Mouse (Mus musculus) testis, adult 2 months (tissue): ENCODE measurements around the gene Npc1l1. TPM values are rescaled to one million over a fixed set of nuclear protein-coding genes. Genes with fewer than 3 reads are reported as not detected.
"Not testable (repeated sequence)": the region's sequence is repeated elsewhere in the genome, so short reads cannot be mapped to it uniquely, and the experiment has no call there.

Source experiments
- H3K27ac ChIP-seq: fragments of 200-500 bp; 2 replicates; pipeline ENCODE4 v1.5.1; 2012; ENCODE audit warnings: low read depth, low read length; ENCODE audit not compliant: control insufficient read depth, insufficient read depth
- H3K27me3 ChIP-seq: fragments of 200-500 bp; 2 replicates; pipeline ENCODE4 v1.6.1; 2012; ENCODE audit warnings: mild to moderate bottlenecking, low read length, moderate library complexity; ENCODE audit not compliant: control insufficient read depth, insufficient read depth
- H3K36me3 ChIP-seq: fragments of 200-500 bp; 2 replicates; pipeline ENCODE4 v1.6.1; 2012; ENCODE audit warnings: mild to moderate bottlenecking, low read length; ENCODE audit not compliant: control insufficient read depth, insufficient read depth
- H3K4me1 ChIP-seq: fragments of 200-500 bp; 2 replicates; pipeline ENCODE4 v1.6.1; 2012; ENCODE audit warnings: low read length; ENCODE audit not compliant: control insufficient read depth, insufficient read depth
- H3K4me3 ChIP-seq: fragments of 200-500 bp; 2 replicates; pipeline ENCODE4 v1.5.1; 2012; ENCODE audit warnings: low read depth, mild to moderate bottlenecking, low read length, moderate library complexity, mixed read lengths; ENCODE audit not compliant: control insufficient read depth
- CTCF ChIP-seq: fragments of 200-500 bp; IDR thresholded peaks from 2 replicates; pipeline ENCODE4 v1.5.1; 2012; ENCODE audit warnings: low read depth, mild to moderate bottlenecking, inconsistent platforms, low read length, moderate library complexity; ENCODE audit not compliant: control insufficient read depth, insufficient read depth, insufficient replicate concordance
- POLR2A ChIP-seq: fragments of 200-500 bp; IDR thresholded peaks from 2 replicates; pipeline ENCODE4 v1.6.1; 2012; ENCODE audit warnings: low read depth, mild to moderate bottlenecking, inconsistent platforms, low read length, moderate library complexity; ENCODE audit not compliant: control insufficient read depth
- polyA plus RNA-seq: library from polyadenylated mRNA; depleted of rRNA; stranded (reverse); fragments of >200 nt; gene quantifications from 2 replicates; pipeline ENCODE4 v1.2.3, GENCODE M21; 2012

Npc1l1 gene
- polyA plus RNA-seq, 1 experiment = 0.63 TPM

GRCm38 (mm10) chr11:6261434-6262082 lies 31.6 kb upstream of the Npc1l1 start:
- Histone ChIP-seq H3K27me3 (no peaks in the 10 kb centered on the region), H3K4me3 (no peak overlapping the region), H3K4me1 (peaks cover under 1% of the 10 kb centered on the region), H3K27ac (no peak overlapping the region), H3K36me3 (peaks cover 4% of the 10 kb centered on the region)
- peak; percentile 93; the same call in 1 of the 2 replicates for TF ChIP-seq CTCF
- TF ChIP-seq POLR2A = no peak

- no peak overlapping the region for H3K4me3 ChIP-seq
- TF ChIP-seq POLR2A = no peak
- TF ChIP-seq CTCF = no peak
- no peaks in the 10 kb centered on the region for H3K4me1 ChIP-seq
- no peaks in the 10 kb centered on the region for H3K27me3 ChIP-seq
- peaks cover 1% of the 10 kb centered on the region; the same call in 1 of the 2 replicates for H3K36me3 ChIP-seq
- H3K27ac ChIP-seq = no peak overlapping the region
These were observed 29.5 kb upstream of the Npc1l1 start for GRCm38 (mm10) chr11:6259413-6259812.

DNA sequence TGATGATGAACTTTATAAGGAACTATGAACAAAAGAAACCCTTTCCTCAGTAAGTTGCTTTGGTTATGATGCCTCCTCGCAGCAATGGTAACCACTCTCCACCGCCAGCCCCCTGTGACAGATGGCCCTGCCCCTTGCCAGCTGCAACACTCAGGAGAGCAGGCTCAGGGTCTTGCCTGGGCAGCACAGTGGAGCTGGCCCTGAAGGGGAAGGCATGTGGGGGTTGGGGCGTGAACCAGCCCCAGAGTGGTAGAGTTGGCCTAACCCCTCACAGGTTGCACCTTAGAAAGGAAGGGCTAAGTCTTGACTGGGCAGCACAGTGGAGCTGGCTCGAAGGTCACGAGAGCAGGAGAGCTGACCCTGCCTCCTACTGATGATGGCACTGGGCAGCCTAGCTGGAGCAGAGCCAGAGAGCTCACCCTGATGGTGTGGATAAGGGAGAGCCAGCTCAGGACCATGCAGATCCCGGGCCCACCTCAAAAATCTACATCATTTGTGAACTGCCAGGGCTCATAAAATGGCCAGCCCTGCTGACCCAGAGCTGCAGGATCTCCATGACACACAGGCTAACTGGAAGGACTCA lies 26.6 kb upstream of the Npc1l1 start:
- Histone ChIP-seq H3K36me3 (no peaks in the 10 kb centered on the region), H3K4me1 (no peaks in the 10 kb centered on the region), H3K4me3 (no peak overlapping the region), H3K27me3 (no peaks in the 10 kb centered on the region), H3K27ac (no peak overlapping the region)
- no peak for TF ChIP-seq POLR2A
- no peak for TF ChIP-seq CTCF

- H3K27ac ChIP-seq, H3K4me1 ChIP-seq, H3K4me3 ChIP-seq, H3K27me3 ChIP-seq, H3K36me3 ChIP-seq: not testable (repeated sequence)
These were observed 24.7 kb upstream of the Npc1l1 start for GRCm38 (mm10) chr11:6254602-6255001.

GRCm38 (mm10) chr11:6252824-6253223 lies 22.9 kb upstream of the Npc1l1 start:
- H3K4me1 ChIP-seq = no peaks in the 10 kb centered on the region
- no peak overlapping the region for H3K27ac ChIP-seq
- no peak for TF ChIP-seq POLR2A
- no peak for TF ChIP-seq CTCF
- no peak overlapping the region for H3K4me3 ChIP-seq
- H3K27me3 ChIP-seq = no peaks in the 10 kb centered on the region
- no peaks in the 10 kb centered on the region for H3K36me3 ChIP-seq

DNA sequence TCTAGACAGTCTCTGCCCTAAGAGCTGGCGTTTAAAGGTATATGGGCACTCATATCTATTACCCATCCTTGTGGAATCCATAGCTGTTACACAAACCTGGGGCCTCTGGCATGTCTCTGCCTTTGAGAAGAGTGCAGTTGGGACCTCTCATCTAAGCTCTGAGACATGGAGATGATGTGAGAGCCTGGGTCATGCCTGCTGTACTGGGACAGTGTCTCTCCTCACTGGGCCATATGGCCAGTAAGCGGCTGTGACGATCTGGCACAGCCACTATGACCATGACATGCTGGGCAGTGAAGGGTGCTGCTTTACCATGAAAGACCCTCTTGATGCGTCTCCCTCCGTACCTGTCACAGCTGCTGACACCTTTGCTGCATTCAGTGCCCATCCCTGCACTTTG lies 22.3 kb upstream of the Npc1l1 start:
- no peak for TF ChIP-seq POLR2A
- no peak for TF ChIP-seq CTCF
- Histone ChIP-seq H3K36me3 (no peaks in the 10 kb centered on the region), H3K27me3 (no peaks in the 10 kb centered on the region), H3K27ac (no peak overlapping the region), H3K4me3 (no peak overlapping the region), H3K4me1 (no peaks in the 10 kb centered on the region)

DNA sequence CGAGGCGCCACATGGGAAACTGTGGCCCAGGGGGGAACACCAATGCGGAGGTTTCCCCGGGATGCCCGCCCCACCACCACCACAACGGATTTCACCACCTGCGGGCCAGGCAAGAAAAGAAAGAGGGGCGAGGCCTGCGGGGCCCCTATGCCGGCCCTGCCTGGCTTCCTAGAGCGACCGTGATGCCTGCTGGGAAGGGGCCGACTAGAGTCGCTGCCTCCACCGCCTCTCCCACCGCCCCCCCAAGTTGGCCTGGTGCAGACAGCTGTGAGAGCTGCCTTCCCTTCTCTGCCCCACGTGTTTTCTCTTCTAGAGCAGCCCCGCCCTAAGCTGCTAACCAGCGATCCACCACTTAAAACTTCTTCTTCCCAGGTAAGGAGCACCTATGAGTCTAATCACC lies 14.8 kb upstream of the Npc1l1 start:
- no peak overlapping the region for H3K27ac ChIP-seq
- no peak overlapping the region for H3K4me3 ChIP-seq
- TF ChIP-seq CTCF (no peak), POLR2A (no peak)
- H3K4me1 ChIP-seq = no peaks in the 10 kb centered on the region
- H3K36me3 ChIP-seq = no peaks in the 10 kb centered on the region
- no peaks in the 10 kb centered on the region for H3K27me3 ChIP-seq

DNA sequence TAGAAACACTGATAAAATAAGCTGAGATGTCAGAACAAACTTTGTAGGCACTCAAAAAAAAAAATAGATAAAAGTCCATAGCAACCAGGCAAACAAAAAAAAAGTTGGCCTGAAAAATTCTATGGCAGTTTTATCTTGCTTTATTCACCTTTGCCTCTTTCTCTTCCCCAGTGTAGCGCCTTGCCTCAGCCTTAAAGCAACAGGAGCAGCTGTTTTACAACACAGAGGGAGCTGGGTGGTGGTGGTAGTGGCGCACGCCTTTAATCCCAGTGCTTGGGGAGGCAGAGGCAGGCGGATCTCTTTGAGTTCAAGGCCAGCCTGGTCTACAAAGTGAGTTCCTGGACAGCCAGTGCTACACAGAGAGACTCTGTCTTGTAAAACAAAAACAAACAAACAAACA lies 3.1 kb upstream of the Npc1l1 start:
- Histone ChIP-seq H3K36me3 (no peaks in the 10 kb centered on the region), H3K27me3 (no peaks in the 10 kb centered on the region), H3K4me1 (no peaks in the 10 kb centered on the region), H3K4me3 (no peak overlapping the region), H3K27ac (no peak overlapping the region)
- TF ChIP-seq CTCF (no peak), POLR2A (no peak)
